Mouse (Mus musculus) liver, postnatal 0 days (tissue): ENCODE data around the gene Lrrc29.
A peak's percentile ranks its signal among the peaks of the same experiment; 100 is the strongest.

Experiments
- CTCF ChIP-seq: sonication (generic); IDR thresholded peaks from 2 replicates; pipeline ENCODE4 v1.5.1; 2016; ENCODE audit warnings: antibody characterized with exemption, low read depth
- EP300 ChIP-seq: IDR thresholded peaks from 2 replicates; pipeline ENCODE4 v1.6.1; 2016; ENCODE audit warnings: antibody characterized with exemption, low read depth, mild to moderate bottlenecking

DNA sequence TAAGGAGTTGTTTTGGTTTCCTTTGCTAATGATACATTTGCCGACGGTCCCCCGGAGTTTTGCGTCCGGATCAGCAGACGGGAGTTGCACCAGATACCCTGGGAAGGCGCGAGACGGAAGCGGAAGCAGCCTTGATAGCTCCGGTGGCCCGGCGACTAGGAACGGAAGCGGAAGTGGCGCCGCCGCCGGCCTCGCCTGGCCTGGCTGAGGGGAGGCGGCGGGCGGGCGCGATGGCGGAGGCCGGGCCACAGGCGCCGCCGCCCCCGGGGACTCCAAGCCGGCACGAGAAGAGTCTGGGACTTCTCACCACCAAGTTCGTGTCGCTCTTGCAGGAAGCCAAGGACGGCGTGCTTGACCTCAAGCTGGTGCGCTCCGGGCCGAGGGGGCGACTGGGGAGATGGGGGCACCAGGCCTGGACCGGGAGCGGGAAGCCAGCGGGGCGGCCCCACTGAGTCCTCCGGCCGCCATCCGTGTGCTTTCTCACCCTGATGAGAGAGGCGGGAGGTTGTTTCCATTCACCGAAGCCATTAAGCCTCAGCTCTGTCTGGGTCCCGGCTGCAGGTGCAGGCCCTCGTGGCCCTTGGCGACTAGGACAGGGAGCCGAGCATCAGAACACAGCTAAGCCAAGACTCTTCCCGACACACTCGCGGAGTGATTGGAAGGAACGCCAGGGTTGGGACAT lies 28.4 kb downstream of the Lrrc29 start, which contains the start of gene E2f4:
- TF ChIP-seq CTCF (0 out of 2 replicates have a peak, but pooled peaks have one; percentile 1), EP300 (no peak)
